Comparison of ENCODE assay signal across 15 mouse cellular contexts in the genomic region with DNA sequence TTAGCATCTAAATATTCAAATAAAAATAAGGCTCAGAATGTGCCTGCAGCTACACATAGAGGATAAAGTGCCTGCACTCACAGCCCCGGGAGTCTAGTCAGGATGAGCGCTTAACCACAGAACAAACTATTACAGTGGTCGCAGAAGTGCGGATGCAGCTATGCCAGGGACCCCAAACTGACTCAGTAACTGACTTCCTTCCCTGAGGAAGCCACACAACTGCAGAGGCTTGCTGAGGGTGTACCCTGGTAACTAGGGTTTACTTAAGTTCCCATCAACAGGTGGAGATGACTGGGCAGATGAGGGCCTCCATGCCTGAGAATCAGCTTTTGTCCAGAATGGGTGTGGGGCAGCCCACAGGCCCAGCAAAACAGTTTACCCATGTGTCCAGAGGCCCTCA.
DNase-seq lines count a peak whose midpoint lies in the region; ATAC-seq lines count a peak whose summit lies in the region.
"Had no signal": no experiment of that assay in that cellular context is flagged by ENCODE, and none has a peak within 500 bp of the region (broad histone marks: within the 10 kb centered on the region; RNA-seq: fewer than 3 reads in every experiment).

No protein-coding gene starts in this region.

- H3K4me3 ChIP-seq in heart, embryonic 14.5 days (ENCODE audit: control insufficient read depth in 1 of 2, insufficient read depth in 1 of 2, low read depth in 1 of 2, low read length in 2 of 2): no peak overlapping the region
- H3K4me3 ChIP-seq in midbrain, embryonic 13.5 days (replicated peaks): no peak overlapping the region
- no peak overlapping the region for H3K4me3 ChIP-seq in midbrain, embryonic 14.5 days (replicated peaks; ENCODE audit: low read depth, low read length)

- 0 out of 2 replicates have a peak, but pooled peaks cover 13% of the 10 kb centered on the region for H3K27me3 ChIP-seq in heart, embryonic 14.5 days (ENCODE audit: control insufficient read depth, insufficient read depth, low read length)
- H3K27me3 ChIP-seq in midbrain, embryonic 13.5 days: peaks cover 24% of the 10 kb centered on the region
- H3K27me3 ChIP-seq in midbrain, embryonic 14.5 days (ENCODE audit: control insufficient read depth, insufficient read depth, low read length): no peaks in the 10 kb centered on the region
- H3K27me3 ChIP-seq: forebrain, embryonic 15.5 days had no signal

- DNase-seq in heart, postnatal 14 days: no peak
- DNase-seq in midbrain, embryonic 14.5 days: no peak
- DNase-seq in thymus, postnatal 25 days: peak; percentile 59
- DNase-seq in spleen, postnatal 10 days (ENCODE audit: low spot score in 2 of 2): no peak
- no peak for DNase-seq in cerebellum, postnatal 4 days (ENCODE audit: low spot score in 2 of 2)
- DNase-seq: cerebellum, adult 9-11 months; right cerebral cortex, adult 18-20 months had no signal

- no peak for ATAC-seq in heart, embryonic 14.5 days (ENCODE audit: insufficient number of reproducible peaks, insufficient read depth, low FRiP score, low read depth)
- no peak for ATAC-seq in midbrain, embryonic 13.5 days
- no peak for ATAC-seq in midbrain, embryonic 14.5 days (ENCODE audit: low FRiP score, low TSS enrichment)
- 0 out of 2 replicates have a peak, but pooled peaks have one; percentile 24 for ATAC-seq in megakaryocyte progenitor cell, adult 5-6 weeks (replicated peaks; ENCODE audit: poor library complexity)
- ATAC-seq: inflammation-experienced regulatory T-cells, adult 6 months had no signal

- no peaks in the 10 kb centered on the region for H3K9me3 ChIP-seq in heart, embryonic 14.5 days (ENCODE audit: control insufficient read depth, low read length)
- no peaks in the 10 kb centered on the region for H3K9me3 ChIP-seq in midbrain, embryonic 13.5 days
- H3K9me3 ChIP-seq in midbrain, embryonic 14.5 days (ENCODE audit: control insufficient read depth, low read length): no peaks in the 10 kb centered on the region
- H3K9me3 ChIP-seq: embryonic facial prominence, embryonic 15.5 days; forebrain, embryonic 15.5 days; G1E had no signal

- peaks cover 33 to 44% of the 10 kb centered on the region in 2 experiments for H3K4me1 ChIP-seq in heart, embryonic 14.5 days (ENCODE audit: control insufficient read depth in 2 of 2, insufficient read depth in 2 of 2, low read length in 2 of 2)
- H3K4me1 ChIP-seq in midbrain, embryonic 13.5 days (replicated peaks): peaks cover 40% of the 10 kb centered on the region
- peaks cover 26% of the 10 kb centered on the region for H3K4me1 ChIP-seq in midbrain, embryonic 14.5 days (ENCODE audit: control insufficient read depth, insufficient read depth, low read length)

- peak overlapping the region; percentile 87 to 93 for H3K27ac ChIP-seq in heart, embryonic 14.5 days (replicated peaks in 1 of 2; ENCODE audit: control insufficient read depth in 1 of 2, insufficient read depth in 1 of 2, low read depth in 2 of 2, low read length in 2 of 2)
- no peak overlapping the region for H3K27ac ChIP-seq in midbrain, embryonic 13.5 days
- no peak overlapping the region for H3K27ac ChIP-seq in midbrain, embryonic 14.5 days (replicated peaks; ENCODE audit: low read depth, low read length)
- H3K27ac ChIP-seq: embryonic facial prominence, embryonic 15.5 days; forebrain, embryonic 15.5 days had no signal

- H3K4me2 ChIP-seq in heart, embryonic 14.5 days (ENCODE audit: low read length): peak overlapping the region; percentile 83; the same call in 1 of the 2 replicates
- H3K4me2 ChIP-seq in midbrain, embryonic 13.5 days (replicated peaks): peak overlapping the region; percentile 87; the same call in 1 of the 2 replicates
- H3K4me2 ChIP-seq in midbrain, embryonic 14.5 days (ENCODE audit: low read length): no peak overlapping the region

- H3K36me3 ChIP-seq in heart, embryonic 14.5 days (ENCODE audit: control insufficient read depth, insufficient read depth, low read length): no peaks in the 10 kb centered on the region
- no peaks in the 10 kb centered on the region for H3K36me3 ChIP-seq in midbrain, embryonic 13.5 days
- no peaks in the 10 kb centered on the region for H3K36me3 ChIP-seq in midbrain, embryonic 14.5 days (ENCODE audit: control insufficient read depth, insufficient read depth, low read length)
- H3K36me3 ChIP-seq: embryonic facial prominence, embryonic 15.5 days; forebrain, embryonic 15.5 days had no signal

- WGBS in heart, embryonic 14.5 days: 70% methylated on average over 4 of the region's 4 CpGs
- WGBS in midbrain, embryonic 13.5 days: 71% methylated on average over 4 of the region's 4 CpGs
- 75% methylated on average over 4 of the region's 4 CpGs for WGBS in midbrain, embryonic 14.5 days

- intact Hi-C loops in heart, postnatal 14 days (cut with DNase I): no loop called here

- H3K9ac ChIP-seq in heart, embryonic 14.5 days (ENCODE audit: low read length): peak overlapping the region; percentile 31; the same call in 1 of the 2 replicates
- no peak overlapping the region for H3K9ac ChIP-seq in midbrain, embryonic 13.5 days (replicated peaks)
- H3K9ac ChIP-seq in midbrain, embryonic 14.5 days (replicated peaks; ENCODE audit: low read length): no peak overlapping the region
- H3K9ac ChIP-seq: liver, postnatal 0 days had no signal

Comparison
In these comparisons a context has a peak if more than half of its experiments do, and no peak if none do; other contexts are left out.
1. H3K27ac ChIP-seq: peak in heart, embryonic 14.5 days (2 of 2); none in midbrain, embryonic 13.5 days (single experiment) and midbrain, embryonic 14.5 days (single experiment).